Mouse (Mus musculus) cerebellum, postnatal 36 days (tissue): Measurements from ENCODE around the gene Myom3.

Experiments used
- DNase-seq, 2 experiments: peaks; one replicate each; pipeline ENCODE4 v3.0.0; 2021 to 2022; ENCODE audit warnings: mixed read lengths in 2 of 2

Myom3 gene

DNA sequence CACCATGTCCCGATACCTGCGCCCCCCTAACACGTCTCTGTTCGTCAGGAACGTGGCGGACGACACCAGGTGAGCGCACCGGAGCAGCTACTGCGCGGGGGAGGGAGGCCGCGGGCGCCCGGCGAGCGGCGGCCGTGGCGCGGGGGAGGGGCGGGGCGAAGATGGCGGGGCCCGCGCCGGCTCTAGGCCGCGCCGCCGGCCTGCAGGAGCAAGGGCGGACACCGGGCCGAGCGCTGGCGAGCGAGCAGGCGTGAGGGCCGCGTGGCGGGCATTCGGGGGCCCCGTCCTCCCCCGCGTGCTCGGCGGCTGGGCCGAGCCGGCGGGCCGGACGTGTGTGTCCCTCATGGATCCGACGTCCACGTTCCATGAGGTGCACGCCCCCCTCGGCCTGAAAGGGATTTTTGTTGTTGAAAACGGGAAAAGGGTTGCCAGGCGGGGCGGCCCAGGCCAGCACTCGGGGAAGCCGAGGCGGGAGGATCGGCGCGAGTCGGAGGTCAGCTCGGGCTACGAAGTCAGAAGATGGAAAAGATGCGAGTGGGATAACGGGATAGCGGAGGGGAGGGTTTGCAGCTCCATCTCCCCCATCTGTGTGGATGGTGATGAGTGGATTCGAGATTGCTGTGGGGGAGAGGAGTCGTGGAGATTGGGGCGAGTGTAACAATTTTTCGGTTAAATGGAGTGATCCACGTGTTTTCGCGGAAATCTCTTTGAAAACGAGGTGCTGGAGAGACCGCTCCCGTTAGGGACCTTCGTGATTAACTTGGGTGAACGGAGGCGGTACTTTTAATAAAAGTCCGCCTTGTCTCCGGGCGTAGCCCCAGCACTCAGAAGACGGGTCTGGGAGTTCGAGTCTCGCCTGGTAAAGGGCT lies 96.9 kb downstream of the Myom3 start:
- DNase-seq: peak; percentile 50 to 53

DNA sequence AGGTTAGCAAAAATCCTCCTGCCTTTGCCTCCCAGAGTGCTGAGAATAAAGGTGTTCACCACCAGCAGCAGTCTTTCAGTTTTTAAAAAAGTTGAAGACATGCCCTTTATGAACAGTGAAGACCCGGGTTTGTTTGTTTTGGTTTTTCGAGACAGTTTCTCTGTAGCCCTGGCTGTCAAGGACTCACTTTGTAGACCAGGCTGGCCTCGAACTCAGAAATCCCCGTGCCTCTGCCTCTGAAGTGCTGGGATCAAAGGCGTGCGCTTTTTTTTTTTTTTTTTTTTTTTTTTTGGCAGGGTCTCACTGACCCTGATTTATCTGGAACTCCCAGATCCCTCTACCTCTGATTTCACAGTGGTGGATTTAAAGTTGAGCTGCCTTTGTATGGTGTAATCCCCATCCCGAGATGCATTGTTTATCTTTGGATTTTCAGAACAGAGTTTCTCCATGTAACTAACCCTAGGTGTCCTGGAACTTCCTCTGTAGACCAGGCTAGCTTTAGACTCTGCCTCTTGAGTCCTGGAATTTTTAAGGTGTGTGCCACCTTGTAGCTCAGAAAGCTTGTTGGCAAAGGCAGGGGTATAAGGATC lies 98.2 kb downstream of the Myom3 start:
- DNase-seq: no peak
